Mouse (Mus musculus): ENCODE measurements around the gene Cdk9.
A peak's percentile ranks its signal among the peaks of the same experiment; 100 is the strongest.

Gene Cdk9

GRCm38 (mm10) chr2:32693823-32694411 is 19.0 kb downstream of the Cdk9 start:
- H3K4me1 ChIP-seq (replicated peaks; ENCODE audit: low read depth, low read length), result peaks cover 52% of the 10 kb centered on the region
- peaks cover 31% of the 10 kb centered on the region for H3K36me3 ChIP-seq (ENCODE audit: insufficient read depth, low read length)

GRCm38 (mm10) chr2:32693282-32693681 is 19.6 kb downstream of the Cdk9 start:
- Histone ChIP-seq H3K4me1 (replicated peaks; ENCODE audit: low read depth, low read length) (peaks cover 56% of the 10 kb centered on the region), H3K9me3 (ENCODE audit: low read length) (no peaks in the 10 kb centered on the region), H3K36me3 (ENCODE audit: insufficient read depth, low read length) (peaks cover 37% of the 10 kb centered on the region), H3K27me3 (ENCODE audit: insufficient read depth, low read length) (no peaks in the 10 kb centered on the region), H3K4me3 (replicated peaks; ENCODE audit: low read length) (peak overlapping the region; percentile 99)
- no peak for TF ChIP-seq CTCF (conservative IDR thresholded peaks at IDR 0.05; ENCODE audit: low read length)

More at GRCm38 (mm10) chr2:32693823-32694411, 19.0 kb downstream of the Cdk9 start:
- no peaks in the 10 kb centered on the region for H3K27me3 ChIP-seq (ENCODE audit: insufficient read depth, low read length)
- no peak for TF ChIP-seq POU5F1 (IDR thresholded peaks at IDR 0.05; ENCODE audit: borderline replicate concordance, low read length)
- peak; percentile 79 for TF ChIP-seq CTCF (conservative IDR thresholded peaks at IDR 0.05; ENCODE audit: low read length)
- TF ChIP-seq NANOG (IDR thresholded peaks at IDR 0.05; ENCODE audit: borderline replicate concordance, low read length), result no peak
- no peaks in the 10 kb centered on the region for H3K9me3 ChIP-seq (ENCODE audit: low read length)
- peak overlapping the region; percentile 99 for H3K4me3 ChIP-seq (replicated peaks; ENCODE audit: low read length)

GRCm38 (mm10) chr2:32692496-32692895 is 20.4 kb downstream of the Cdk9 start:
- Histone ChIP-seq H3K4me3 (replicated peaks; ENCODE audit: low read length) (peak overlapping the region; percentile 99), H3K27me3 (ENCODE audit: insufficient read depth, low read length) (no peaks in the 10 kb centered on the region), H3K9me3 (ENCODE audit: low read length) (no peaks in the 10 kb centered on the region), H3K4me1 (replicated peaks; ENCODE audit: low read depth, low read length) (peaks cover 64% of the 10 kb centered on the region), H3K36me3 (ENCODE audit: insufficient read depth, low read length) (peaks cover 45% of the 10 kb centered on the region)
- TF ChIP-seq POU5F1 (IDR thresholded peaks at IDR 0.05; ENCODE audit: borderline replicate concordance, low read length) (no peak), CTCF (conservative IDR thresholded peaks at IDR 0.05; ENCODE audit: low read length) (no peak), NANOG (IDR thresholded peaks at IDR 0.05; ENCODE audit: borderline replicate concordance, low read length) (no peak)

GRCm38 (mm10) chr2:32691041-32691440 is 21.8 kb downstream of the Cdk9 start:
- peak overlapping the region; percentile 99 for H3K4me3 ChIP-seq (replicated peaks; ENCODE audit: low read length)
- H3K27me3 ChIP-seq (ENCODE audit: insufficient read depth, low read length), result no peaks in the 10 kb centered on the region
- peaks cover 60% of the 10 kb centered on the region for H3K36me3 ChIP-seq (ENCODE audit: insufficient read depth, low read length)
- H3K9me3 ChIP-seq (ENCODE audit: low read length), result no peaks in the 10 kb centered on the region
- no peak for TF ChIP-seq NANOG (IDR thresholded peaks at IDR 0.05; ENCODE audit: borderline replicate concordance, low read length)
- no peak for TF ChIP-seq POU5F1 (IDR thresholded peaks at IDR 0.05; ENCODE audit: borderline replicate concordance, low read length)
- peaks cover 79% of the 10 kb centered on the region for H3K4me1 ChIP-seq (replicated peaks; ENCODE audit: low read depth, low read length)

- TF ChIP-seq POU5F1 (IDR thresholded peaks at IDR 0.05; ENCODE audit: borderline replicate concordance, low read length), result no peak
- peak; percentile 98 for TF ChIP-seq CTCF (conservative IDR thresholded peaks at IDR 0.05; ENCODE audit: low read length)
- H3K4me1 ChIP-seq (replicated peaks; ENCODE audit: low read depth, low read length), result peaks cover 85% of the 10 kb centered on the region
- H3K4me3 ChIP-seq (replicated peaks; ENCODE audit: low read length), result no peak overlapping the region
- H3K9me3 ChIP-seq (ENCODE audit: low read length), result no peaks in the 10 kb centered on the region
- H3K27me3 ChIP-seq (ENCODE audit: insufficient read depth, low read length), result no peaks in the 10 kb centered on the region
- peaks cover 76% of the 10 kb centered on the region for H3K36me3 ChIP-seq (ENCODE audit: insufficient read depth, low read length)
Observed at GRCm38 (mm10) chr2:32689420-32689819, 23.5 kb downstream of the Cdk9 start.

GRCm38 (mm10) chr2:32687562-32687961 is 25.3 kb downstream of the Cdk9 start:
- peaks cover 92% of the 10 kb centered on the region for H3K4me1 ChIP-seq (replicated peaks; ENCODE audit: low read depth, low read length)
- H3K27me3 ChIP-seq (ENCODE audit: insufficient read depth, low read length), result no peaks in the 10 kb centered on the region
- H3K36me3 ChIP-seq (ENCODE audit: insufficient read depth, low read length), result peaks cover 91% of the 10 kb centered on the region
- no peak for TF ChIP-seq POU5F1 (IDR thresholded peaks at IDR 0.05; ENCODE audit: borderline replicate concordance, low read length)
- no peak for TF ChIP-seq CTCF (conservative IDR thresholded peaks at IDR 0.05; ENCODE audit: low read length)
- no peak for TF ChIP-seq NANOG (IDR thresholded peaks at IDR 0.05; ENCODE audit: borderline replicate concordance, low read length)
- H3K4me3 ChIP-seq (replicated peaks; ENCODE audit: low read length), result no peak overlapping the region
- H3K9me3 ChIP-seq (ENCODE audit: low read length), result no peaks in the 10 kb centered on the region

- no peak for TF ChIP-seq CTCF (conservative IDR thresholded peaks at IDR 0.05; ENCODE audit: low read length)
- TF ChIP-seq NANOG (IDR thresholded peaks at IDR 0.05; ENCODE audit: borderline replicate concordance, low read length), result no peak
- TF ChIP-seq POU5F1 (IDR thresholded peaks at IDR 0.05; ENCODE audit: borderline replicate concordance, low read length), result no peak
- peaks cover 91% of the 10 kb centered on the region for H3K36me3 ChIP-seq (ENCODE audit: insufficient read depth, low read length)
- no peaks in the 10 kb centered on the region for H3K9me3 ChIP-seq (ENCODE audit: low read length)
Observed at GRCm38 (mm10) chr2:32686640-32687039, 26.2 kb downstream of the Cdk9 start.

GRCm38 (mm10) chr2:32685807-32686206 is 27.1 kb downstream of the Cdk9 start:
- H3K27me3 ChIP-seq (ENCODE audit: insufficient read depth, low read length), result no peaks in the 10 kb centered on the region
- TF ChIP-seq POU5F1 (IDR thresholded peaks at IDR 0.05; ENCODE audit: borderline replicate concordance, low read length) (no peak), CTCF (conservative IDR thresholded peaks at IDR 0.05; ENCODE audit: low read length) (no peak), NANOG (IDR thresholded peaks at IDR 0.05; ENCODE audit: borderline replicate concordance, low read length) (no peak)
- no peak overlapping the region for H3K4me3 ChIP-seq (replicated peaks; ENCODE audit: low read length)
- peaks cover 92% of the 10 kb centered on the region for H3K4me1 ChIP-seq (replicated peaks; ENCODE audit: low read depth, low read length)
- H3K9me3 ChIP-seq (ENCODE audit: low read length), result no peaks in the 10 kb centered on the region
- H3K36me3 ChIP-seq (ENCODE audit: insufficient read depth, low read length), result peaks cover 91% of the 10 kb centered on the region

More at GRCm38 (mm10) chr2:32686640-32687039, 26.2 kb downstream of the Cdk9 start:
- H3K4me3 ChIP-seq (replicated peaks; ENCODE audit: low read length), result peak overlapping the region; percentile 30; the same call in 1 of the 2 replicates
- H3K4me1 ChIP-seq (replicated peaks; ENCODE audit: low read depth, low read length), result peaks cover 92% of the 10 kb centered on the region
- no peaks in the 10 kb centered on the region for H3K27me3 ChIP-seq (ENCODE audit: insufficient read depth, low read length)

Measured in E14TG2a.4 (cell line).